Mouse (Mus musculus) adrenal gland, postnatal 36 days (tissue): Measurements from ENCODE around the gene Adamtsl4. TPM values are rescaled to one million over a fixed set of nuclear protein-coding genes. Genes with fewer than 3 reads are reported as not detected.
A peak's percentile ranks its signal among the peaks of the same experiment; 100 is the strongest.
"Not testable (repeated sequence)": the region's sequence is repeated elsewhere in the genome, so short reads cannot be mapped to it uniquely, and the experiment has no call there.

Experiments
- DNase-seq, 2 experiments: peaks; one replicate each; pipeline ENCODE4 v3.0.0; 2021; ENCODE audit warnings: mixed read lengths in 1 of 2
- total RNA-seq, 2 experiments: library from RNA; stranded (reverse); gene quantifications; 2 replicates each; pipeline ENCODE4 v1.2.3; 2021

Gene Adamtsl4
- total RNA-seq, 2 experiments from 2014 or later = 6.5 to 11.1 TPM

DNA sequence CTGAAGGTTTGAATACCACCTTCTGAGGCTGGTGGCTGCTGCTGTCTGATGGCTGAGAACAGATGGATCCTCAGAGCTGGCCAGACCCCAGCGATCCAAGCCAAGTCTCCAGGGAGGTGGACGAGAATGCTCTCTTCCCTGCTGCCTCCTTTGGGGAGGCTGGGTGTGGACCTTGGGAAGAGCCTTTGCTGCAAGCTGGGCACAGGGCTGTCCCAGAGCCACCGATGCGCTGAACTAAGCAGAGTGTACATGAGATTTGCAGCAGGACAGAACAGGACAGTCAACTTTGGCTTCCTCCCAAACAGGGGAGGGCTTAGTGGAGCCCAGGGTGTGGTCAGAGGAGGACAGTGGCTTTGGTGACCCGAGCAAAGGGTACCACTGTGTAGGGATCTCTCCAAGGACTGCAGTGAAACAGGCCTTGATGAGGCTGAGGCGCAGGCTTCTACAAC lies 12.5 kb upstream of the Adamtsl4 start:
- peak in 1 of 2 experiments; percentile 49 for DNase-seq

- no peak for DNase-seq
Measured at GRCm38 (mm10) chr3:95698286-95698685, 10.6 kb upstream of the Adamtsl4 start.

GRCm38 (mm10) chr3:95696360-95696759 lies 8.6 kb upstream of the Adamtsl4 start:
- DNase-seq = peak; percentile 64 to 73

GRCm38 (mm10) chr3:95695796-95696195 lies 8.1 kb upstream of the Adamtsl4 start:
- no peak for DNase-seq

GRCm38 (mm10) chr3:95694808-95695703 lies 7.3 kb upstream of the Adamtsl4 start:
- DNase-seq = no peak

GRCm38 (mm10) chr3:95693821-95694807 lies 6.4 kb upstream of the Adamtsl4 start:
- no peak for DNase-seq

DNA sequence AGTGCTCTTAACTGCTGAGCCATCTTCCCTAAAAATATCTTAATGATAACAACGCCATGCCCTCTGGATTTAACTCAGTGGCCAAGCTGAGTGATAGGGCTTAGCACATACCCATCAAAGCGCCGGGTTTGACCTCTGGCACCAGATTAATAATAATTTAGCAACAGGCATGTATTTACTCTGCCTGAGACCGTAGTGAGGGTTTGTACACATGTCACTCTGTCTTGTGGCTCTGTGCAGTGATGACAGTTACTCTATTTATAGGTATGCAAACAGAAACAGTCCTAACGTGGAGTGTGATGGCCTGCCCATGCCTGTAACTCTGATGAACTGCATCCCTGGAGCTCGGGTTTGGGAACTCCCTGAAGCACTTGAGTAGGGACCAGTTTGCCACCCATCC lies 5.0 kb upstream of the Adamtsl4 start:
- no peak for DNase-seq

DNA sequence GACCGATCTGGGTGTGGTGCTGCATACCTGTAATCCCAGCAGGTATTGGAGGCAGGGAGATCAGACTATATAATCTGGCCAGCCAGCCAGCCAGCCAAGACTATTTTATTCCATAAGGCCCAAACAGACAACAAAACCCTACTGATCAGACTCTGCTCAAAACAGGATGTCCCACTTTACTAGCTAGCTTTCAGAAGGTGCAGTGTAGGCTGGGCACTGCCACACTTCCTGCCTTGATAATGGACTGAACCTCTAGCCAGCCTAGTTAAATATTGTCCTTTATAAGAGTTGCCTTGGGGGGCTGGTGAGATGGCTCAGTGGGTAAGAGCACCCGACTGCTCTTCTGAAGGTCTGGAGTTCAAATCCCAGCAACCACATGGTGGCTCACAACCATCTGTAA lies 2.8 kb upstream of the Adamtsl4 start:
- not testable (repeated sequence) for DNase-seq

DNA sequence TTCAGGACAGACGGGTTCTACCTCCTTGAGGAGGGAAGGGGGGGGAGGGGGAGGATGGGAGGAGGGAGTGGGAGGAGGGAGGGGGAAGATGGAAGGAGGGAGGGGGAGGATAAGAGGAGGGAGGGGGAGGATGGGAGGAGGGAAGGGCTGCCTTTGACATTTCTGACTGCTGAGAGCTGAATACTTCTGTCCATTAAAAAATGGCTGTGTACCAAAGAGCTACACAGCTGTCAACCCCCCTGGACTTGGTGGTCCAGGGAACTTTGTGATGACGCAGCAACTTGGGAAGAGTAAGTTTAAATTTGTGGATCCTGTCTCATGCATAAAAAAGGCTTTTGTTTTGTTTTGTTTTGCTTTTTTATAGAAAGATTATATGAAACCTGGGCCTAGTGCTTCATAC lies 2.2 kb upstream of the Adamtsl4 start:
- no peak for DNase-seq

DNA sequence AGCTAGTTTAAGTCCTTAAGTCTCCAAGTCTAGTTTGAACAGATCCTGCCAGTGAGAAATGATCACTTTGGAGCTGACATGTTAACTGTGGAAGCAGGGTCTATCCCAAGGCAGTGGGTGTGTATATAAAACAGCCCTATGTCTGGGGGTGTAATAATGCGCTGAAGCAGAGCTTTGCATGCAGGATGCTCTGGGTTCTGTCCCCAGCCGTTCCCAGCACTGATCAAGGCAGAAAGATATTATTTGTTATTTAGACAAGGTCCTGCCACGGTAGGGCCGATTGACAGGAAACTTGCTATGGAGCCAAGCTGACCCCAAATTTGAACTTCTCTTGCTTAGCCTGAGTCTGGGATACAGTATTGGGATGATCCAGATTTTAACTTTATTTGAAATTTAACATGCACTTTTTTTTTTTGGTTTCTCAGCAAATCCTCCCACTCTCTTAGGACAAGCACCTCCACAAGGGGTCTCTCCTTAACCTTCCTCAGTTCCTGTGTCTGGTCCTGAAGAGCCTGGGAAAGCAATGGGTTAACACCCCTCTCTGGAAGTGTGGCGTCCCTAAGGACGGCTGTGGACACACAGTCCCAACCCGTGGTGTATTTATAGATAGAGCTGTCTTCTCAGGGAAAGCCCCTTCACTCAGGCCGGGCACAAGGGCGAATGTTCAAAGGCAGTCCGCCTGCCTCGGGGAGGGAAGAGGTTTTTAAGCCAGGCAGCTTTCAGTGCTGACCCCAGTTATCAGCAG lies 1.6 kb upstream of the Adamtsl4 start:
- no peak for DNase-seq

- DNase-seq = no peak
Measured at GRCm38 (mm10) chr3:95687168-95687523, 571 bp downstream of the Adamtsl4 start.

DNA sequence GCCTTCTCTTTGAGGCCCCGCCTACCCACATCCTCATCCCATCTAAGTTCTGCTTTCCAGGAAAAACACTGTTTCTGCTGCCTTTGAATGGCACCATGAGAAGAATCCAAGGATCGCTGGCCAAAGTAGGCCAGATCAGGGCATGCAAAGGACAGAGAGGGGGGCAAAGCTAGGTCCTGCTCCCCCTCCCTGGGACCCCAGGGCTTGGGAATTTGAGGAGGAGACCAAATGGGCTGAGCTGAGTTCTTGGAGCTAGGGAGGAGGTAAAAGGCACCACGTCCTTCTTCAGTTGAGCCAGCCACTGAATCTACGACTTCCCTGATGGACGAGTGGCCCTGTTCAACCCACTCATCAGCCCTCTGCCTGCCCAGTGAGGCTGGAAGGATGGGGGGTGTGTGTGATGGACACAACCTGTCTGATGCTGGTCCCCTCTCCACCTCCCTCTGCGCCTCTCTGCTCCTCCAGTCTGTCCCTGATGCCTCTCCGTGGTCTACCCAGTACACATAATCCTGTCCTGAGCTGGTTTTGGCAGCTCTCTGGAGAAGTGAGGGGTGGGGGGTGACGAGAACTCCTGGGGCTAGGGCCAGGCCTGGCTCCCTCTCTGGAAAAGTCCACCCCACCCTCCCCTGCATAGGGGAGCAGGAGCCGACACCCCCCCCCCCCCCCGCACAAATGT lies 1.1 kb downstream of the Adamtsl4 start:
- DNase-seq = no peak

DNA sequence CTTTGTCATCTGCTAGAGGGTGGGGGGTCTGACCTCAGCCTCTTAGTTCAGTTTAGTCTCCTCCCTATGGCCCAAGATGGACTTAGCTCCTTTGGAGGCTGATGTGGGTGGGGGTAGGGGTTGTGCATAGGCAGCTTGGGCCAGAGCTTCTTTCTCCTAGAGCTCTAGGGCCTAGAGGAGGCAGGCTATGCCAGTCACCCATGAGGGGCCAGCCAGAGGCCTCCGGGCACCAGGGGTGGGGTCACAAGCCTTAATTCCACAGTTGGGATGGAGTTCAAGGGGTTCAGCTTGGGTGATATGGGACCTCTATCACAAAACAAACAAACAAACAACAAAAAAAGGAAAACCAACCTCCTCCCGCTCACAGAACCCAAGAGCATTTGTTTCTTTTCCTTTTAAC lies 2.0 kb downstream of the Adamtsl4 start:
- no peak for DNase-seq

GRCm38 (mm10) chr3:95685301-95685700 lies 2.4 kb downstream of the Adamtsl4 start:
- DNase-seq = no peak

- no peak for DNase-seq
Measured at GRCm38 (mm10) chr3:95684846-95685245, 2.9 kb downstream of the Adamtsl4 start.

DNA sequence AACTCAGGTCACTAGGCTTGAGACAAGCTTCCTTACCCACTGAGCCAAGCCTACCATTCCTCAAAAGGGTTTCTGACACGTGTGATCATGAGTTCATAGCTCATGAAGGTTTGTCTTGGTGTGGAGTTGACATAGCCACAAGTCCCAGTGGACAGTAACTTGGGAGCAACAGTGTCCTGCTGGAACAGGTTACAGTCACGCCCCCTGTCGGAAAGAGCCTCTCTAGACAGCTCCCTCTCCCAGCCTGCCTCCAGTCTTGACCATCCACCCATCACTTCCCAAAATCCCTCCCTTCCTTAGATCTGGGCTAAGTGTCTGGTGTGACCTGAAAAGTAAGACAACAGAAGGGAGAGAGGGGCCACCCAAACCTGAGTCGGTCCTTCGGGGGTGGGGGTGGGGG lies 4.8 kb downstream of the Adamtsl4 start:
- DNase-seq = no peak

DNA sequence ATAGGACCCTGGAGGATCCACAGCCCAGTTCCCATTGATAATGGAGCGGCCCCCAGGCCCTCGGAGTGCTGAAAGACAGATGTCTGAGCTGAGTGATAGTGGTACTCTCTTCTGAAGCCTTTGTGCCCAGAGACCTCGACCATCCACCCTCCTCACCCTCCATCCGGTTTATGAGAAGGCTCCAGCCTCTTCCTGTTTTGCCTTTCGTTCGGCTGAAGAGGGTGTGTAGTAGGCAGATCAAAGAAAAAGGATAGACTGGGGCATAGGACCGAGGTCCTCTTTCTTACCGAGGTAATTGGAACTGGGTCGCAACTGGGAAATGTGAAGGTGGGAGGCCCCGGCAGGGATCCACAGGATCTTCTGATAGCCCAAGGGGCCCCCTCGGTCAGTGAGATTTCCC lies 6.4 kb downstream of the Adamtsl4 start:
- DNase-seq = no peak

- DNase-seq = no peak
Measured at GRCm38 (mm10) chr3:95680673-95681072, 7.0 kb downstream of the Adamtsl4 start.

GRCm38 (mm10) chr3:95679551-95679950 lies 8.2 kb downstream of the Adamtsl4 start:
- no peak for DNase-seq

DNA sequence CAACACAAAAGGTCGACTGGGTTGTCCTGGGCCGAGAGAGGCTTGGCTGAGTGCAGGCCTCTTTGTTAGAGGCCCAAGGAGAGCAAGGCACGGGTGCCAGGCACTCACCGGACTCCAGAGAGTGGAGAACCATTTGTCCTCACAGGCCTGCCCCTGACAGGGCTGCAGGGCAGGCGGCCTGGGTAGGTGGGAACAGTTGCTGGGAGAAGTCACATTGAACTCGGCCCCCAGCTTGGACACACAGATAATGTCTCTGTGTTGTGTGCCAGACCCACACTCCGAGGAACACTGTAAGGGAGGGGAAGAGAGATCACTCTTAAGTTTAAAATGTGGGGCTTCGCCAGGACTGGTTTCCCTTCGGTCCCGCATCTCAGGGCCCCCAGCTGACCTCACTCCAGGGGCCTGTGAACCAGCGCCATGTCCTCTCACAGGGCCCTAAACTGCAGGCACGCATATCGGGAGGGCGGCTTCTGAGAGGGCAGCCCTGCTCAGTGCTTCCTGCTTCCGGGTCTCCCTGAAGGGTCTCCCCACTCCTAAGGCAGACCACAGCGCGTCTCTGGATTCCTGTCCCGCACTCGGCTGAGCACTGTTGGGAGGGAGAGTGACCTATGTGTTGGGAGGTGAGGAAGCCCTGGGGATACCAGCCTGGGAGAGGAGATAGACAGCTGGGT lies 10.2 kb downstream of the Adamtsl4 start:
- no peak for DNase-seq
